Mouse (Mus musculus) lung, adult 10 weeks (tissue): ENCODE results near the gene Olfr1355. TPM values are rescaled to one million over a fixed set of nuclear protein-coding genes. Genes with fewer than 3 reads are reported as not detected.

Source experiments
- polyA plus RNA-seq: library from polyadenylated mRNA; stranded (reverse); fragments of 350-450 nt; fragmentation: Illumina TruSeq; extraction: RNeasy Lipid Tissue Mini Kit (QIAGEN cat#74804); gene quantifications from one replicate; pipeline ENCODE4 v1.2.3, GENCODE M21; 2014; ENCODE audit warnings: low read depth, low replicate concordance; ENCODE audit not compliant: insufficient read depth

Olfr1355 gene
- not detected for polyA plus RNA-seq

DNA sequence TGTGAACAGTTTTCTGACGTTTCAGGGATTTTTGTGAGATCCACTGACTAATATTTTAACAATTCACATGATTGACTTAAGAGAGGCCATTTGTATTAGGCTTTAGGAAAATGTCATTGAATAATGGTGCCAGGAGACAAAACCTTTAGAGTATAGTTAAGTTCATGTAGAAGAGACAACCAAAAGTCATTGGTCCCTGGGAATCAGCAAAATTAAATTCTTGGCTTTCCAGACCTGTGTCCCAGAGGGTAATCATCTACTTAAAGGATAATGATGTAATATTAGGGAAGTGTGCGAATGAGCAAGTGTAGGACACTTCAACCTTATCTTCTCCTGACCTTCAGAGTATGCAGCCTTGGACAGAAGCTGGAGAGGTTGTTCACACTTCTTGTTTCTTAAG, at the start of gene Olfr1355:
Gene Olfr1355, plus strand, starts transcription at position 301 of the 400 bp plus-strand sequence.

DNA sequence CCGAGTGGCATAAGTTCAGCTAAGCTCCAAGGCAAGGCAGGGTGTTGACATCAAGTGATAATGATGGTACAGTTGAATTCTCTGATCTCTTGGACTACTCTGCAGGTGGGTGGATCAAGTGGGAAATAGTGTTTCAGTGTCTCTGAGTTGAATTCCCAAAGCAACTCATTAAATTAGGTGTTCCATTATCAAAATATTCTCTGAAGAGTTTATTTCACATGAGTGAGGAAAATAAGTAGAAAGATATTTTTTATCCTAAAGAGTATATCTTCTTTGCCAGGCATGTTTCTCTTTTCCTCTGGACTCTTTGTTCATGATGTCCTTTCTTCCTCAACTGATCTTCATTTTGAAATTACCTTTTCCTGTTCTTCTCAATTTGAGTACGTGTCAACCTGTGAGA, 23.3 kb upstream of the Olfr1355 start, which contains the start of gene Olfr1356:
Gene Olfr1356, minus strand, starts transcription at position 101 of the 400 bp plus-strand sequence.

DNA sequence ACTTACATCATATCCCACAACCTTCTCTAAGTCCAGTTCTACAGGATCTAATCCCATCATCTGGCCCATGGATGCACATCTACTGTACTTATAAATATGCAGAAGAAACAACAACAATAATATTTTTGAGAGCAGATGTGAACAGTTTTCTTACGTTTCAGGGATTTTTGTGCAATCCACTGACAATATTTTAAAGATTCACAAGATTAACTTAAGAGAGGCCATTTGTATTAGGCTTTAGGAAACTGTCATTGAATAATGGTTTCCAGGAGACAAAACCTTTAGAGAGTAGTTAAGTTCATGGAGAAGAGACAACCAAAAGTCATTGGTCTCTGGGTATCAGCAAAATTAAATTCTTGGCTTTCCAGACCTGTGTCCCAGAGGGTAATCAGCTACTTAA, 37.5 kb downstream of the Olfr1355 start, which contains the start of gene Olfr1354:
Gene Olfr1354, plus strand, starts transcription at position 301 of the 400 bp plus-strand sequence.

Other genes with a start within 250 kb of the Olfr1355 start
- not detected for gene Casp14, start 157.2 kb upstream of the Olfr1355 start, polyA plus RNA-seq
- gene Ccdc105, start 122.5 kb upstream of the Olfr1355 start, polyA plus RNA-seq = not detected
- 0.25 TPM for gene Slc1a6, start 95.0 kb upstream of the Olfr1355 start, polyA plus RNA-seq
- gene Olfr1356, start 23.4 kb upstream of the Olfr1355 start, polyA plus RNA-seq = not detected
- not detected for gene Olfr1354, start 37.6 kb downstream of the Olfr1355 start, polyA plus RNA-seq
- not detected for gene Olfr8, start 75.1 kb downstream of the Olfr1355 start, polyA plus RNA-seq
- not detected for gene Olfr1353, start 87.8 kb downstream of the Olfr1355 start, polyA plus RNA-seq
- gene Olfr1352, start 105.5 kb downstream of the Olfr1355 start, polyA plus RNA-seq = not detected
- not detected for gene Olfr1351, start 136.9 kb downstream of the Olfr1355 start, polyA plus RNA-seq
- gene Olfr57, start 153.2 kb downstream of the Olfr1355 start, polyA plus RNA-seq = not detected
- gene 2610008E11Rik, start 222.1 kb downstream of the Olfr1355 start, polyA plus RNA-seq = 8.4 TPM